Mouse (Mus musculus) heart, postnatal 4 days (tissue): ENCODE results near the gene Thrb. TPM values are rescaled to one million over a fixed set of nuclear protein-coding genes. Genes with fewer than 3 reads are reported as not detected.

Experiments used
- DNase-seq: peaks from one replicate; pipeline ENCODE4 v3.0.0; 2021
- total RNA-seq, 2 experiments: library from RNA; stranded (reverse); gene quantifications; 2 replicates each; pipeline ENCODE4 v1.2.3; 2021

The Thrb gene
- total RNA-seq: 1 to 10 TPM; 3.4 to 5.4 TPM

GRCm38 (mm10) chr14:17659686-17660328, at the start of gene Thrb:
Thrb (plus strand) TSS chr14:17660261.
- DNase-seq: peak; percentile 8

- DNase-seq: no peak
Measured at GRCm38 (mm10) chr14:17621671-17622070, 38.4 kb upstream of the Thrb start.

- no peak for DNase-seq
Measured at GRCm38 (mm10) chr14:17623936-17624335, 36.1 kb upstream of the Thrb start.

GRCm38 (mm10) chr14:17629215-17629614, 30.8 kb upstream of the Thrb start:
- no peak for DNase-seq

- DNase-seq: peak; percentile 76
Measured at GRCm38 (mm10) chr14:17632887-17633522, 27.1 kb upstream of the Thrb start.

- no peak for DNase-seq
Measured at GRCm38 (mm10) chr14:17636971-17637370, 23.1 kb upstream of the Thrb start.

- DNase-seq: no peak
Measured at GRCm38 (mm10) chr14:17641770-17642169, 18.3 kb upstream of the Thrb start.

- no peak for DNase-seq
Measured at GRCm38 (mm10) chr14:17655084-17655483, 5.0 kb upstream of the Thrb start.

GRCm38 (mm10) chr14:17659031-17659430, 1.0 kb upstream of the Thrb start:
- DNase-seq: peak; percentile 85

- peak; percentile 76 for DNase-seq
Measured at GRCm38 (mm10) chr14:17660329-17661099, 453 bp downstream of the Thrb start.

- DNase-seq: no peak
Measured at GRCm38 (mm10) chr14:17661100-17661521, 1.1 kb downstream of the Thrb start.

- no peak for DNase-seq
Measured at GRCm38 (mm10) chr14:17662087-17662486, 2.0 kb downstream of the Thrb start.

GRCm38 (mm10) chr14:17674335-17674734, 14.3 kb downstream of the Thrb start:
- no peak for DNase-seq

GRCm38 (mm10) chr14:17675214-17675613, 15.2 kb downstream of the Thrb start:
- no peak for DNase-seq

- no peak for DNase-seq
Measured at GRCm38 (mm10) chr14:17681479-17681878, 21.4 kb downstream of the Thrb start.

GRCm38 (mm10) chr14:17684881-17685280, 24.8 kb downstream of the Thrb start:
- DNase-seq: no peak

GRCm38 (mm10) chr14:17685491-17685890, 25.4 kb downstream of the Thrb start:
- no peak for DNase-seq

GRCm38 (mm10) chr14:17686939-17687338, 26.9 kb downstream of the Thrb start:
- no peak for DNase-seq

- no peak for DNase-seq
Measured at GRCm38 (mm10) chr14:17691246-17691645, 31.2 kb downstream of the Thrb start.

- no peak for DNase-seq
Measured at GRCm38 (mm10) chr14:17695526-17695925, 35.5 kb downstream of the Thrb start.

- no peak for DNase-seq
Measured at GRCm38 (mm10) chr14:17697920-17698632, 38.0 kb downstream of the Thrb start.

GRCm38 (mm10) chr14:17700228-17700627, 40.2 kb downstream of the Thrb start:
- DNase-seq: no peak
